Mouse (Mus musculus): ENCODE data around the gene Nppb.

DNA sequence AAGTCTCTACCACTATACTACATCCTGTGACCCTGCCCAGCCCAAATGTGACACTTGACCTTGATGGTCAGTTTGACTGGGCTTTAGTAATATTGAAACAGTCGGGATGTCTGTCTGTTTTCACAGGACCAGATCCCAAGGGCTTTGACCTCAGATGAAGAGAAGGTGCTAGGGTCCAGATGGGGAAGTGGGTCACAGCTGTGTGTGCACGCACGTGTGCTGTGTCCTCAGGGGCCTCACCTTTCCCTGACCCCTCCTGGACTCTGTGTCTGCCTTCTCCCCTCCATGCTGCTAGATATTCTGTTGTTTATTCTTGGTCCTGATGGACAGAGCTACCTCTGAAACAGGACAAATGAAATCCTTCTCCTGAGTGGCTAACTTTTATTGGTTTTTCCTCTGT, 25.7 kb downstream of the Nppb start:
- TF ChIP-seq CTCF (conservative IDR thresholded peaks at IDR 0.05; ENCODE audit: insufficient read depth, insufficient read length, low read depth, low read length): no peak
- TF ChIP-seq POLR2A (IDR thresholded peaks at IDR 0.05; ENCODE audit: low read depth, low read length): no peak

Measured in kidney, adult 2 months (tissue).